Mouse (Mus musculus): Measurements from ENCODE around the gene Jmjd8. TPM values are rescaled to one million over a fixed set of nuclear protein-coding genes. Genes with fewer than 3 reads are reported as not detected.

Jmjd8 gene
- polyA plus RNA-seq, 1 experiment = 27.9 TPM

DNA sequence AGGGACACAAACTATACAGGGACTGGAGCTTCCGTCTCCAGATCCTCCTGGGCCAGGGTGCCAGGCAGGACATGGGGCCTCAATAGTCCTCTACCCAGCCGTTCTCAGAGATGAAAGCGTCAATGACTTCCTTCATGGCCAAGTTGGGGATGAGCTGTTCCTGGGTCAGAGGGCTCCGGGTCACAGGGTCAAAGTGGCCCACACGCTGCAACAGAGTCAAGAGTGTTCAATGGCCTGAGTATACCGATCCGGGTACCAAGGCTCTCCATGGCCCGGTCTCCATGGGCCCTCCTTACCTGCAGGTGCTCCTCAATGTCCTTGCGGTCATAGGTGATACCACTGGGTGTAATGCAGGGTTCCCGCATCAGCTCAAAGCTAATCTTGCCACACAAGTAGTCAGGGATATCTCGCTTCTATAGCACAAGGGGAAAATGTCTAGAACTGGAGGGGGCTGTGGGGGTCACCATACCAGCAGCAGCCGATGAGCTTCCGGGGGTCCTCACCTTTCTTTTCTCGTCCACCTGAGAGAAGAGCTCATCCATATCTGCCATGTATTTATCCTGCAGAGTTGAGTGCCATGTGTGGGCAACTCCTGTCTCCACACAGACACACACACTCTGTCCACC is 2.3 kb downstream of the Jmjd8 start:
- peak overlapping the region; percentile 86 for H3K4me3 ChIP-seq (ENCODE audit: insufficient read depth, low read length)
- H3K4me1 ChIP-seq (ENCODE audit: control insufficient read depth, insufficient read depth, low read length) = peaks cover 7% of the 10 kb centered on the region
- H3K27ac ChIP-seq (ENCODE audit: insufficient read depth, low read length) = no peak overlapping the region
- TF ChIP-seq CTCF (IDR thresholded peaks at IDR 0.05; ENCODE audit: borderline replicate concordance, insufficient read depth, low read length) = no peak
- peak; percentile 23; the same call in 1 of the 2 replicates for TF ChIP-seq POLR2A (IDR thresholded peaks at IDR 0.05; ENCODE audit: low read depth, low read length)

- Histone ChIP-seq H3K27ac (ENCODE audit: insufficient read depth, low read length) (peak overlapping the region; percentile 77), H3K4me1 (ENCODE audit: control insufficient read depth, insufficient read depth, low read length) (peaks cover 12% of the 10 kb centered on the region)
These were observed 3.0 kb downstream of the Jmjd8 start for GRCm38 (mm10) chr17:25831451-25832281.

GRCm38 (mm10) chr17:25832436-25833290 is 4.0 kb downstream of the Jmjd8 start:
- TF ChIP-seq CTCF (IDR thresholded peaks at IDR 0.05; ENCODE audit: borderline replicate concordance, insufficient read depth, low read length) (no peak), POLR2A (IDR thresholded peaks at IDR 0.05; ENCODE audit: low read depth, low read length) (peak; percentile 83)
- peaks cover 14% of the 10 kb centered on the region for H3K4me1 ChIP-seq (ENCODE audit: control insufficient read depth, insufficient read depth, low read length)

More at GRCm38 (mm10) chr17:25831451-25832281, 3.0 kb downstream of the Jmjd8 start:
- H3K4me3 ChIP-seq (ENCODE audit: insufficient read depth, low read length) = peak overlapping the region; percentile 86
- TF ChIP-seq POLR2A (IDR thresholded peaks at IDR 0.05; ENCODE audit: low read depth, low read length) (peak; percentile 22), CTCF (IDR thresholded peaks at IDR 0.05; ENCODE audit: borderline replicate concordance, insufficient read depth, low read length) (no peak)

DNA sequence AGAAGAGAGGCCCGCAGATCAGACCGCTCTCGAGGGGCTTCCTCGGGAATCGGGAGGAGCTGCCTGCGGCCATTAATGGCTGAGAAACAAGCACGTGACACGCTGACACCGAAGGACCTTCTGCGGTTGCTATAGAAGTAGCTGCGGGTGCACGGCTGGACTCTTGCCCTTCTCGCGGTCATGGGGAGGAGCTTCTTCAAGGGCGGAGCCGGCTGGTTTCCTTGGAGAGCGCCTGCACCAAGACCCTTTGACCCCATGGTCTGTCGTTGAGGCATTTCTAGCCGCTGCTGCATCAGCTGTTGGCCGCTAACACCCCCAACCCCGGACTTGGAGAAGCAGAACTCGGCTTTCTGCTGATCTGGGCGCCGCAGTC is 4.6 kb downstream of the Jmjd8 start, which contains the start of gene Stub1:
Gene Stub1 (minus strand): TSS at position 114 of the 373 bp plus-strand sequence.
- TF ChIP-seq CTCF (IDR thresholded peaks at IDR 0.05; ENCODE audit: borderline replicate concordance, insufficient read depth, low read length) = no peak
- TF ChIP-seq POLR2A (IDR thresholded peaks at IDR 0.05; ENCODE audit: low read depth, low read length) = peak; percentile 23; the same call in 1 of the 2 replicates
- Histone ChIP-seq H3K27ac (ENCODE audit: insufficient read depth, low read length) (peak within 1 kb of the TSS; percentile 94), H3K4me3 (ENCODE audit: insufficient read depth, low read length) (peak within 1 kb of the TSS; percentile 86), H3K4me1 (ENCODE audit: control insufficient read depth, insufficient read depth, low read length) (peaks cover 14% of the 10 kb centered on the region)

More at GRCm38 (mm10) chr17:25832436-25833290, 4.0 kb downstream of the Jmjd8 start:
- Histone ChIP-seq H3K4me3 (ENCODE audit: insufficient read depth, low read length) (peak overlapping the region; percentile 86), H3K27ac (ENCODE audit: insufficient read depth, low read length) (peak overlapping the region; percentile 94)

- TF ChIP-seq POLR2A (IDR thresholded peaks at IDR 0.05; ENCODE audit: low read depth, low read length) = no peak
- TF ChIP-seq CTCF (IDR thresholded peaks at IDR 0.05; ENCODE audit: borderline replicate concordance, insufficient read depth, low read length) = no peak
- H3K4me1 ChIP-seq (ENCODE audit: control insufficient read depth, insufficient read depth, low read length) = peaks cover 14% of the 10 kb centered on the region
- H3K4me3 ChIP-seq (ENCODE audit: insufficient read depth, low read length) = peak overlapping the region; percentile 69
- peak overlapping the region; percentile 94; the same call in 1 of the 2 replicates for H3K27ac ChIP-seq (ENCODE audit: insufficient read depth, low read length)
These were observed 5.4 kb downstream of the Jmjd8 start for GRCm38 (mm10) chr17:25833961-25834594.

GRCm38 (mm10) chr17:25834595-25835222 is 6.0 kb downstream of the Jmjd8 start:
- Histone ChIP-seq H3K27ac (ENCODE audit: insufficient read depth, low read length) (no peak overlapping the region), H3K4me1 (ENCODE audit: control insufficient read depth, insufficient read depth, low read length) (peaks cover 14% of the 10 kb centered on the region), H3K4me3 (ENCODE audit: insufficient read depth, low read length) (peak overlapping the region; percentile 69; the same call in 1 of the 2 replicates)
- TF ChIP-seq CTCF (IDR thresholded peaks at IDR 0.05; ENCODE audit: borderline replicate concordance, insufficient read depth, low read length) (no peak), POLR2A (IDR thresholded peaks at IDR 0.05; ENCODE audit: low read depth, low read length) (0 out of 2 replicates have a peak, but pooled peaks have one; percentile 8)

GRCm38 (mm10) chr17:25835301-25835700 is 6.6 kb downstream of the Jmjd8 start:
- Histone ChIP-seq H3K4me3 (ENCODE audit: insufficient read depth, low read length) (no peak overlapping the region), H3K27ac (ENCODE audit: insufficient read depth, low read length) (no peak overlapping the region), H3K4me1 (ENCODE audit: control insufficient read depth, insufficient read depth, low read length) (peaks cover 14% of the 10 kb centered on the region)
- TF ChIP-seq POLR2A (IDR thresholded peaks at IDR 0.05; ENCODE audit: low read depth, low read length) (peak; percentile 8), CTCF (IDR thresholded peaks at IDR 0.05; ENCODE audit: borderline replicate concordance, insufficient read depth, low read length) (no peak)

DNA sequence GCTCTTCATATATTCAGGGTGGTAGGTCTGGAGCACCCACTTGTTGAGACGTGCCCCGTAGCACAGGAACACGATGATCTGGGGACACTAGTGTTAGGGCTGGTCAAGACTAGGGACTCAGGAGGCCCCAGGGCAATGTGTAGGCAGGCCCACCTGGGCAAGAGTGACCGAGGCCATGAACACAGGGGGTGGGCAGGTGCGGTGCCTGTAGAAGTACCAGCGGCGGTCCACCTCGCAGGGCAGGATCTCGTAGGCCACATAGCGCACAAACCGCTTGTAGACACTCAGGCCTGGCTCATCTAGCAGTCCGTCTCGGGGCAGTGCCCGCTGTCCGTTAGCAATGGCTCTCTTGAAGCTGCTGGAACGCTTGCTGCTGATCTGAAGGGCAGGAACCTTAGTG is 7.1 kb downstream of the Jmjd8 start:
- no peak overlapping the region for H3K27ac ChIP-seq (ENCODE audit: insufficient read depth, low read length)
- TF ChIP-seq CTCF (IDR thresholded peaks at IDR 0.05; ENCODE audit: borderline replicate concordance, insufficient read depth, low read length) (no peak), POLR2A (IDR thresholded peaks at IDR 0.05; ENCODE audit: low read depth, low read length) (no peak)
- H3K4me3 ChIP-seq (ENCODE audit: insufficient read depth, low read length) = no peak overlapping the region
- H3K4me1 ChIP-seq (ENCODE audit: control insufficient read depth, insufficient read depth, low read length) = peaks cover 14% of the 10 kb centered on the region

Data from embryonic fibroblast, embryonic 13.5 days (primary cell).